Mouse (Mus musculus): ENCODE data around the gene Fscn3. TPM values are rescaled to one million over a fixed set of nuclear protein-coding genes. Genes with fewer than 3 reads are reported as not detected.

The Fscn3 gene
- polyA plus RNA-seq, 1 experiment from 2014 or later: not detected

DNA sequence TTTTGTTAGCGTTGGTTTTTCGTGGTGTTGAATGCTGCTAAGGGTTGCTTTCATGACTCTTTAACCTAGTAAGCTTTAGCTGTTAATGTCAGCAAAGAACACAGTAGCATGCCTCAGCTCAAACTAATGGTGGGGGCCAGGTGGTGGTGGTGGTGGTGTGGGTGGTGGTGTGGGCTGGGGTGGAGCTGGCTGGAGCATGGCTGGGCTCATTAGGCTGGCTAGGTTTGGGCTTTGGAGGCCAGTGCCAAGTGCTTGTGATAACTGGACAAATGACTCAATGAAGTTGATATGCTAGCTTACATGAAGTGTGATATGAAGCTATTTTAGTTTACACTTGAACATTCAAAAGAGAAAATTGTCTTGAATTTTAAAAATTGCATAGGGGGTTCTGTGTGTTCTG is 58.4 kb downstream of the Fscn3 start:
- CTCF ChIA-PET: no interaction called here
- DNase-seq (ENCODE audit: low read depth, low spot score) (no peak), ATAC-seq (no peak)
- TF ChIP-seq CTCF (IDR thresholded peaks at IDR 0.05): no peak
- in situ Hi-C loops (cut with MboI; ENCODE audit: low pct_unique_long_range_greater_than_20kb): no loop called here
- no peaks in the 10 kb centered on the region for H3K27me3 ChIP-seq
- POLR2A ChIA-PET: no interaction called here

DNA sequence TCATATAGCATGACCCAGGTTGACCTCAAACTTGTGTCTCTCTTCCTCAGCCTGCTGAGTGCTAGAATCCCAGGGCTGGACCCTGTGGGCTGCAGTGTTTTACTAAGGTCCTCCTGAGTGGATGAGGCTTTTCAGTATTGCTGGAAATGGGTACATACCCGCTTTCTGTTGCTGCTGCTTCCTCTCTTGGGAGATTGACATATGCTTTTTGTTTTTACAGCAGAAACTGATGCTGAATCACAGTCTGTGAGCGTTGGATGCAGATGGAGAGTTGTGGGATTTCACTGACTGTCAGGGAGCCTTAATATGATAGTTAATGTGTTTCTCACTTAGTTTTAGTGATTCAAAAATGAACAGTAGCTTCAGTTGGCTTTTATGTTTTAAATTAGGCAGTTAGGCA is 58.9 kb downstream of the Fscn3 start:
- no peaks in the 10 kb centered on the region for H3K27me3 ChIP-seq
- ATAC-seq (no peak), DNase-seq (ENCODE audit: low read depth, low spot score) (no peak)
- POLR2A ChIA-PET: interaction anchor here (0.8 kb wide), 1 partner anchor 21 kb away, joined by 5 read pairs; no protein-coding TSS in a partner anchor
- CTCF ChIA-PET: no interaction called here
- TF ChIP-seq CTCF (IDR thresholded peaks at IDR 0.05): no peak
- in situ Hi-C loops (cut with MboI; ENCODE audit: low pct_unique_long_range_greater_than_20kb): no loop called here

DNA sequence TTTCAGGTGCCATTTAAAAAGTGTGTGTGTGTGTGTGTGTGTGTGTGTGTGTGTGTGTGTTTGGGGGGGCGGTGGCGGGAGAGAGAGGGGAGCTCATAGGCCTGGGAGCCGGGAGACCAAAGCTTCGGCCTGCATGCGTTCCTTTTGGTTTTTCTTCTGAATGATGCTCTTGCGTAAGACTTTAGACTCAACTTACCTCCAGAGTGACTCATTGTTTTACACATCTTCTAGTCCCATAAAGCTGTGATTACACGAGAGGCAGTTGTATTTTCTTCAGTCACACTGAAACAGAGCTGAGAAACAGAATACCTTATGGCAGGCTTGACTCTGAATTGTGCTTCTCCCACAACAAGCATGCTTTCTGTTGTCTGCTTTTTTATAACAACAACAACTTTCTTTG is 59.3 kb downstream of the Fscn3 start:
- POLR2A ChIA-PET: interaction anchor here (0.8 kb wide), 1 partner anchor 20 kb away, joined by 5 read pairs; no protein-coding TSS in a partner anchor
- no peak for ATAC-seq
- H3K27me3 ChIP-seq: no peaks in the 10 kb centered on the region
- no peak for TF ChIP-seq CTCF (IDR thresholded peaks at IDR 0.05)
- in situ Hi-C loops (cut with MboI; ENCODE audit: low pct_unique_long_range_greater_than_20kb): no loop called here
- no peak for DNase-seq (ENCODE audit: low read depth, low spot score)
- CTCF ChIA-PET: no interaction called here

Other genes with a start within 250 kb of the Fscn3 start
- 20.2 TPM for gene Zfp800, start 29.8 kb upstream of the Fscn3 start, polyA plus RNA-seq (2021)
- 187 TPM for gene Arf5, start 4.2 kb upstream of the Fscn3 start, polyA plus RNA-seq (2021)
- gene Gcc1, start 601 bp downstream of the Fscn3 start, polyA plus RNA-seq (2021): 17.8 TPM
- gene Pax4, start 21.6 kb downstream of the Fscn3 start, polyA plus RNA-seq (2021): not detected
- 107 TPM for gene Snd1, start 47.4 kb downstream of the Fscn3 start, polyA plus RNA-seq (2021)

Data from Patski (cell line).